Mouse (Mus musculus) embryonic fibroblast, embryonic 13.5 days (primary cell): ENCODE data around the gene Ecm1.

ENCODE experiments used
- CTCF ChIP-seq: IDR thresholded peaks from 2 replicates; pipeline ENCODE4 v1.5.1; 2011; ENCODE audit warnings: mild to moderate bottlenecking, control low read depth, low read length, moderate library complexity, borderline replicate concordance; ENCODE audit not compliant: insufficient read depth
- POLR2A ChIP-seq: IDR thresholded peaks from 2 replicates; pipeline ENCODE4 v1.6.1; 2011; ENCODE audit warnings: low read depth, mild to moderate bottlenecking, control low read depth, low read length, moderate library complexity

GRCm38 (mm10) chr3:95785501-95785900 lies 46.1 kb upstream of the Ecm1 start:
- TF ChIP-seq CTCF (no peak), POLR2A (no peak)
